Mouse (Mus musculus): ENCODE data around the gene Sec14l1. TPM values are rescaled to one million over a fixed set of nuclear protein-coding genes. Genes with fewer than 3 reads are reported as not detected.

Sec14l1 gene
- polyA plus RNA-seq, 1 experiment from 2014 or later = 51.0 TPM

DNA sequence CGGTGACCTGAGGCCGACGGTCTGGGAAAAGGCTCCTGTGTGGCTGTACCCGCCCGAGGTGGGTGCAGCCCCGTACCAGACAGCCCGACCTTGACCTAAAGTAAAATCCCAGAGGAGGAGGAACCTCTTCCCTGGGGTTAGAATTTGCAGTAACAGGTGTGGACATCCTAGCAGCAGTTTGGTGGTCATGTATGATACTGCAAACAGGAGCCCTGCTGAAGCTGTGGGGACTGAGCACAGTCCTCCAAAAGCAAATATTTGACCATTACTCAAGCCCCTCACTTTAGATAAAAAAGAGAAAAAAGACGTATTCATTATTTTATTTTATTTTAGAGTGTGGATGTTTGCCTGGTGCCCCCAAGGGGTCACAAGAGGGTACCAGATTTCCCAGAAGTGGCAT is 37.7 kb upstream of the Sec14l1 start:
- peak overlapping the region; percentile 95 for H3K4me2 ChIP-seq (ENCODE audit: low read depth, low read length)
- WGBS = 5% methylated on average over 8 of the region's 8 CpGs
- H3K9me3 ChIP-seq (replicated peaks; ENCODE audit: control insufficient read depth, low read length) = no peaks in the 10 kb centered on the region
- H3K4me3 ChIP-seq (ENCODE audit: low read length) = peak overlapping the region; percentile 97
- no peak for ATAC-seq (replicated peaks; ENCODE audit: extremely low read depth, insufficient read depth, low FRiP score)
- peak overlapping the region; percentile 69 for H3K27ac ChIP-seq (ENCODE audit: low read length)
- peak overlapping the region; percentile 96 for H3K9ac ChIP-seq (ENCODE audit: low read length)
- H3K36me3 ChIP-seq (ENCODE audit: control insufficient read depth, insufficient read depth) = peaks cover 20% of the 10 kb centered on the region
- peaks cover 28% of the 10 kb centered on the region for H3K4me1 ChIP-seq (ENCODE audit: control insufficient read depth, insufficient read depth, low read length)
- H3K27me3 ChIP-seq (ENCODE audit: control insufficient read depth, insufficient read depth, low read length) = no peaks in the 10 kb centered on the region

DNA sequence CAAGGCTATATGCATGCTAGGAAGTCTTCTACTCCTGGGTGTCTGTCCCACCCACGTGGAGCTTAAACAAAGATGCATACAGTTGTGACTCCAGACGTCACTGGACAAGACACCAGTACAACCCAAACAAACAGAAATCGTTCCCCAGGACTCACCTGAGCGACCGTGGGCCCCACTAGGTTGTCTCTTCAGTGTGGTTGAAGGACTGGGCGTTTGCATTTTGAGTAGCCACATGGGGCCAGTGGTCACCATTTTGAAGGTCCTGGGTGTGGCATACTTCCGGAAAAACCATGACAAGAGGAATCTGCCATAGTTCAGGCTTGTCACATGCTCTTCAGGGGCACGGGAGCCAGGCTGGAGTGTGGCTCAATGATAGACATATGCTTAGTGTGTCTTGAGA is 37.1 kb upstream of the Sec14l1 start:
- 82% methylated on average over 8 of the region's 8 CpGs for WGBS
- no peaks in the 10 kb centered on the region for H3K27me3 ChIP-seq (ENCODE audit: control insufficient read depth, insufficient read depth, low read length)
- peaks cover 35% of the 10 kb centered on the region for H3K4me1 ChIP-seq (ENCODE audit: control insufficient read depth, insufficient read depth, low read length)

DNA sequence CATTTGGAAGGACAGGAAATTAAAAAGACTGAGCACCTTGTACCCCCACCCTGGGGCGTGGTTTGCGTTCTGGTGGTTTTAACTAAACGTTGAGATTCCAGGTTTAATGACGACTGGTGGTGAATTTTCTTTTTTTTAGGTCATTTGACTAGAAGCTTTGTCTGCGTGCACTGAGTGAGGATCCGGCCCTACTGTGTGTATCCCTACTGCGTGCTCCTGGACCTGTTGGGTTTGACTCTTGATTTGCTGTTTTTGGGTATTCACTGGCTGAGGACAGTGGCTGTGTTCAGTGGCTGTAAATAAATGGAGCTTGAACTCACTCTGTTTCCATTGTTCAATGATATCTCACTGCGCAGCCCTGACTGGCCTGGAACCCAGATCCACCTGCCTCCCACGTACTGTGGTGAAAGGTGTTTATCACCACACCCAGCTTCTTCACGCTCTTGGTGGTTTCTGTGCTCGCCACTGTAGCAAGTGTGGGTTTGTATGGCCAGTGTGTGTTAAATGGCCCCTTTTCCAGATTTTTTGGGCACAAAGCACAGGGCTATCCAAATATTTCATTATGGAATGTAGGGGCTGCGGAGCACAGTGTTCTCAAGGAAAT is 36.2 kb upstream of the Sec14l1 start:
- WGBS = 88% methylated on average over 12 of the region's 12 CpGs
- Histone ChIP-seq H3K27ac (ENCODE audit: low read length) (no peak overlapping the region), H3K4me1 (ENCODE audit: control insufficient read depth, insufficient read depth, low read length) (peaks cover 41% of the 10 kb centered on the region), H3K9me3 (replicated peaks; ENCODE audit: control insufficient read depth, low read length) (no peaks in the 10 kb centered on the region), H3K4me3 (ENCODE audit: low read length) (no peak overlapping the region), H3K27me3 (ENCODE audit: control insufficient read depth, insufficient read depth, low read length) (no peaks in the 10 kb centered on the region), H3K9ac (ENCODE audit: low read length) (no peak overlapping the region), H3K4me2 (ENCODE audit: low read depth, low read length) (no peak overlapping the region), H3K36me3 (ENCODE audit: control insufficient read depth, insufficient read depth) (peaks cover 20% of the 10 kb centered on the region)
- ATAC-seq (replicated peaks; ENCODE audit: extremely low read depth, insufficient read depth, low FRiP score) = no peak

More for the DNA sequence above, 37.1 kb upstream of the Sec14l1 start:
- no peak overlapping the region for H3K9ac ChIP-seq (ENCODE audit: low read length)
- peaks cover 20% of the 10 kb centered on the region for H3K36me3 ChIP-seq (ENCODE audit: control insufficient read depth, insufficient read depth)
- H3K9me3 ChIP-seq (replicated peaks; ENCODE audit: control insufficient read depth, low read length) = no peaks in the 10 kb centered on the region
- no peak for ATAC-seq (replicated peaks; ENCODE audit: extremely low read depth, insufficient read depth, low FRiP score)
- H3K4me3 ChIP-seq (ENCODE audit: low read length) = no peak overlapping the region
- H3K27ac ChIP-seq (ENCODE audit: low read length) = no peak overlapping the region
- H3K4me2 ChIP-seq (ENCODE audit: low read depth, low read length) = no peak overlapping the region

DNA sequence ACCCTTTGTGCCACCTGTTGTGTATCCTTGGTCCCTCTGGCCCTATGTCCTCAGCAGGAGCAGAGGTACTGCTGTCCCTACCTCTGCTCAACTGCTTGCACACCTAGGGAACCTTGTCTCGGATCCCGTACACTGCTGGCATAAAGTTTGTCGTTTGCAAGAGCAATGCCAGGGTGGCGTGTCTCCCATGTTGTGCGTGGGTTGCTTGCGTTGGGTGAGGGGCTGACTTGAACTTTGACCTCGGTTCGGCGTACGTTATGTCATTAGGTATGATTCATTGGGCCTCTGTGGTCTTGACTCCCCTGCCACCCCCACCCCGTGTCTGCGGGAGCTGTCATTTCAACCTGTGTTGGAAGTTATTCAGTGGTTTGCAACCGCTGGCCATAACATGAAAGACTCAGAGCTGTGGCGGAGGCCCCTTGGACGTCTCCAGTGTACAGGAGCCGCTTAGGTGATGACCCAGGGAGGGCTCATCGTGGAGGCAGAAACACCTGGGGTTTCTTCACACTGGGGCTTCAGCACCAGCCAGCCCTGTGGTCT is 35.2 kb upstream of the Sec14l1 start:
- WGBS = 80% methylated on average over 17 of the region's 17 CpGs
- Histone ChIP-seq H3K4me1 (ENCODE audit: control insufficient read depth, insufficient read depth, low read length) (peaks cover 41% of the 10 kb centered on the region), H3K4me3 (ENCODE audit: low read length) (no peak overlapping the region), H3K27me3 (ENCODE audit: control insufficient read depth, insufficient read depth, low read length) (no peaks in the 10 kb centered on the region), H3K36me3 (ENCODE audit: control insufficient read depth, insufficient read depth) (peaks cover 20% of the 10 kb centered on the region), H3K9me3 (replicated peaks; ENCODE audit: control insufficient read depth, low read length) (no peaks in the 10 kb centered on the region), H3K4me2 (ENCODE audit: low read depth, low read length) (no peak overlapping the region), H3K9ac (ENCODE audit: low read length) (no peak overlapping the region), H3K27ac (ENCODE audit: low read length) (no peak overlapping the region)
- ATAC-seq (replicated peaks; ENCODE audit: extremely low read depth, insufficient read depth, low FRiP score) = no peak

DNA sequence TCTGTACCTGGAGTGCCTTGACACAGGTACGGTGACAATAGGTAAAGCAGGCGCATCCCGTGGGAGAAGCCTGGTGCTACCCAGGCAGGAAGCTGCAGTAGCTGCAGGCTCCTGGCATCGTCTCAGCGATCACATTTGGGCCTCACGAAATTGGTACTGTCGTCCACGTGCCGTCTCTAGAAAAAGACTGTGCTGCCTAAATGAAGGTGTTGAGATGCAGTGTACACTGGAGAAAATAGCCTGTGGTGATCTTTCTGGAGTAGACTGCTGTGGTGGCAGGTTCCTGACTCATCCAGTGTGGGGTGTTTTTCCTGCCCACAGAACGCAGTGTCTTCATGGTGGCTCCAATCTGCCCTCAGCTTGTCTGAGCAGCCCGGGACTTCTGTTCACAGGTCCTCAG is 34.8 kb upstream of the Sec14l1 start:
- Histone ChIP-seq H3K9ac (ENCODE audit: low read length) (no peak overlapping the region), H3K4me3 (ENCODE audit: low read length) (no peak overlapping the region), H3K4me2 (ENCODE audit: low read depth, low read length) (no peak overlapping the region), H3K27me3 (ENCODE audit: control insufficient read depth, insufficient read depth, low read length) (no peaks in the 10 kb centered on the region), H3K36me3 (ENCODE audit: control insufficient read depth, insufficient read depth) (peaks cover 20% of the 10 kb centered on the region), H3K27ac (ENCODE audit: low read length) (no peak overlapping the region), H3K4me1 (ENCODE audit: control insufficient read depth, insufficient read depth, low read length) (peaks cover 41% of the 10 kb centered on the region), H3K9me3 (replicated peaks; ENCODE audit: control insufficient read depth, low read length) (no peaks in the 10 kb centered on the region)
- ATAC-seq (replicated peaks; ENCODE audit: extremely low read depth, insufficient read depth, low FRiP score) = no peak
- WGBS = 84% methylated on average over 11 of the region's 11 CpGs

DNA sequence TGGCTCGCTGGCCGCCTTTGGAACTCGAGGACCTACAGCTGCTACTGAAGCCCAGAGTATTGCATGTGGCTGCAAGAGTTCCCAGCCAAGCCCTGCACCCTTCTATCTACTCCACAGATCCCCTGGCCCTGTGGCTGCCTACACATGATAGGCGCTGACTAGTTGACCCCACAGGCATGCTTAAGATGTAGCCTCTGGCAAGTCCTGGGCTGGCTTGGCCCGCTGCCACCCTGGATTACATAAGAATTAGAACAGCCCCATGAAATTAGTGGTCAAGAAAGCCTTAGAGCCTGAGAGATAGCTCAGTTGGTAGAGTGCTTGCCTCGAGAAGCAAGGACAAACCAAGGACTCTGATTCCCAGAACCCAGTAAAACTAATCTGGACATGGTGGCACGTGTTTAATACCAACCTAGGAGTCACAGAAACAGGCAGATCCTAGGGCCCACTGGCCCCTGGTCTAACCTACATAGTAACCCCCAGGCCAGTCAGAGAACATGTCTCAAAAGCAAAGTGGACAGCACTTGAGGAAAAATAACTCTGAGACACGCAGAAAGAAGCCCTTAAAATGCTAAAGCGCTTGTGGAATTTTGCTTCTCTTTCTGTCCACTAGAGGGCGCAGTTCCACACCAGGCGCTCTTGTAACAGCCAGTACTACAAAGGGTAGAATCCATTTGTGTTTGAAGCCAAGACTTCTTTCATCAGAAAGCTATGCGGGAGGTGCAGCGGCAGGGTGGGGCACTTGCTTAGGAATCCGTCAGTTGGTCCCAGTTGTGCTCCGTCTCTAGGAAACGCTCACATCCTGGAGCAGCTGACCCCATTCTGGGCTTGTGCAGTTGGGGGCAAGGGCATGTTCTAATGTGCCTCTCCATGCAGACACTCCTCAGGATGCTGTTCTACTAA is 33.6 kb upstream of the Sec14l1 start:
- Histone ChIP-seq H3K4me1 (ENCODE audit: control insufficient read depth, insufficient read depth, low read length) (peaks cover 38% of the 10 kb centered on the region), H3K27me3 (ENCODE audit: control insufficient read depth, insufficient read depth, low read length) (no peaks in the 10 kb centered on the region), H3K27ac (ENCODE audit: low read length) (peak overlapping the region; percentile 88), H3K4me2 (ENCODE audit: low read depth, low read length) (peak overlapping the region; percentile 11; the same call in 1 of the 2 replicates), H3K36me3 (ENCODE audit: control insufficient read depth, insufficient read depth) (peaks cover 20% of the 10 kb centered on the region), H3K4me3 (ENCODE audit: low read length) (no peak overlapping the region), H3K9ac (ENCODE audit: low read length) (peak overlapping the region; percentile 58), H3K9me3 (replicated peaks; ENCODE audit: control insufficient read depth, low read length) (no peaks in the 10 kb centered on the region)
- 16% methylated on average over 16 of the region's 16 CpGs for WGBS
- ATAC-seq (replicated peaks; ENCODE audit: extremely low read depth, insufficient read depth, low FRiP score) = peak; percentile 84

DNA sequence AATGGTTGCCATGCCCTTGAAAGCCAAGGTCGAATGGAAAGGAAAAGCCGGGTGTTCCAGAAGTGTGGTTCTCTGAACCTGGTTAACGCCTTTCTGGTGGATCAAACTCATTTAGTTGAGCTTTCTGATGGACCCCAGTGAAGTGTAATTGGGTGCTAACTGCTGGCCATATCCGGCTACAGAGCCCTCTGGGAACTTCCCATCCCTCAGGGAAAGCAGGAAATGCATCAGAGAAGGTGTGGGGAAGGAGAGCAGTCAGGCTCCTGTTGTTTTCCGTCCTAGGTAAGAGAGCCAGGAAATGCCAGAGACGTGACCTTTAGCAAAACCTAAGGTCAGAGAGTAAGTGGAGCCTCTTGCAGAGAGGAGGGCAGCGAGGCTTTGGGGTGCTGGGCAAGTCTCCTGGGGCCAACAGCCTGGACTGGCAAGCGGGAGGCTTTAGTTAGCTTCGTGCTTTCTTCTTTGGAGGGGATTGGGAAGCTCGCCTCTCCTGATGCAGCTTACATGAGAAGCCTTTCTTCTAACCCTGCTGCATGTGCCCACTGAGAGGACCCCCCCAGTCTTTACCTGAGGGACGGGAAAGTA is 32.5 kb upstream of the Sec14l1 start:
- peak overlapping the region; percentile 80 for H3K27ac ChIP-seq (ENCODE audit: low read length)
- H3K4me2 ChIP-seq (ENCODE audit: low read depth, low read length) = no peak overlapping the region
- peaks cover 20% of the 10 kb centered on the region for H3K36me3 ChIP-seq (ENCODE audit: control insufficient read depth, insufficient read depth)
- 58% methylated on average over 11 of the region's 11 CpGs for WGBS
- no peaks in the 10 kb centered on the region for H3K27me3 ChIP-seq (ENCODE audit: control insufficient read depth, insufficient read depth, low read length)
- H3K9ac ChIP-seq (ENCODE audit: low read length) = peak overlapping the region; percentile 55; the same call in 1 of the 2 replicates
- H3K9me3 ChIP-seq (replicated peaks; ENCODE audit: control insufficient read depth, low read length) = no peaks in the 10 kb centered on the region
- no peak for ATAC-seq (replicated peaks; ENCODE audit: extremely low read depth, insufficient read depth, low FRiP score)
- H3K4me3 ChIP-seq (ENCODE audit: low read length) = no peak overlapping the region
- H3K4me1 ChIP-seq (ENCODE audit: control insufficient read depth, insufficient read depth, low read length) = peaks cover 38% of the 10 kb centered on the region

DNA sequence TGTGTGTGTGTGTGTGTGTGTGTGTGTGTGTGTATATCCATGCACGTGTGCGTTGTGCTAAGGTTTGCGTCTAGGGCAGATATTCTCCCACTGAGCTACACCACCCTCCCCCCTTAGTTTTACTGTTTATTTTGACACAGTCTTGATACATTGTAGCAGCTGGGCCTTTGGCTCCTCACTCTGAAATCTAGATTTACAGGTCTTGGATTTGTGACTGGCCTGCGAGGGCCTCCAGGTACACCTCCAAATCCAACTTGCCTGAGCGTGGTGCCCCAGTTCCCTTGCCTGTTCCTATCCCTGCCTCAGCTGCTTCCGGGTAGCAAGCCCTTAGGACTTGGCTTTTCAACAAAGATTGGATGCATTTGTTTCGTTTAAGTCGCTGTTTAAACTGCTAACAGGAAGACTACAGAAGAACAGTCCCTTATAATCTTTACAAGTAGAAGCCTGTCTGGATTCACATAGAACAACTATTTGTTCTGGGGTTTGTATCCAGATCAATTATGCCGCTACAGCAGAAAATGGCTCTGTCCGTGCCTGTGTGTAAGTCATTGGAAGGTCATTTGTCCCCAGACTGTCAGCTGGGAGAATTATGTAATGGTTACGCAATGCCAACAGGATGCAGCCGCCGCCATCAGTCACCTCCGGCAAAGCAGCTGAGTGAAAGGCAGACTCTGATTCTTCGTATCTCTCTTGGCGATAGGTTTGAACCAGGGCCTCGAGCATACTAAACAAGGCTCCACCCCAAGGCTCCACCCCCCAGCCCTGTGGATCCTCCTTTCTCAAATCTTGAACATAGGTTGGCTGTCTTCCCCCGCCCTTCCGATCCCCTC is 31.7 kb upstream of the Sec14l1 start:
- peaks cover 41% of the 10 kb centered on the region for H3K4me1 ChIP-seq (ENCODE audit: control insufficient read depth, insufficient read depth, low read length)
- H3K27me3 ChIP-seq (ENCODE audit: control insufficient read depth, insufficient read depth, low read length) = no peaks in the 10 kb centered on the region
- H3K9ac ChIP-seq (ENCODE audit: low read length) = peak overlapping the region; percentile 33; the same call in 1 of the 2 replicates
- peak overlapping the region; percentile 80 for H3K27ac ChIP-seq (ENCODE audit: low read length)
- ATAC-seq (replicated peaks; ENCODE audit: extremely low read depth, insufficient read depth, low FRiP score) = no peak
- no peaks in the 10 kb centered on the region for H3K9me3 ChIP-seq (replicated peaks; ENCODE audit: control insufficient read depth, low read length)
- no peak overlapping the region for H3K4me2 ChIP-seq (ENCODE audit: low read depth, low read length)
- 60% methylated on average over 19 of the region's 19 CpGs for WGBS
- no peak overlapping the region for H3K4me3 ChIP-seq (ENCODE audit: low read length)
- H3K36me3 ChIP-seq (ENCODE audit: control insufficient read depth, insufficient read depth) = peaks cover 20% of the 10 kb centered on the region
